8 mouse cellular contexts compared by ENCODE assay signal in genomic region chr13:98317246-98317677, GRCm38 (mm10). TPM values are rescaled to one million over a fixed set of nuclear protein-coding genes. Genes with fewer than 3 reads are reported as not detected.
A peak's percentile ranks its signal among the peaks of the same experiment; 100 is the strongest.
DNase-seq lines count a peak whose midpoint lies in the region; ATAC-seq and TF ChIP-seq lines count a peak whose summit lies in the region.

No protein-coding gene starts in this region.

- peak overlapping the region; percentile 97 for H3K4me3 ChIP-seq in kidney, embryonic 16.5 days (ENCODE audit: low read length)
- H3K4me3 ChIP-seq in cortical plate, adult 2 months (ENCODE audit: insufficient read depth, low read length): peak overlapping the region; percentile 90
- H3K4me3 ChIP-seq in hindbrain, embryonic 15.5 days: peak overlapping the region; percentile 94
- H3K4me3 ChIP-seq in midbrain, embryonic 13.5 days (replicated peaks): peak overlapping the region; percentile 98

- TF ChIP-seq POLR2A in cortical plate, adult 2 months (IDR thresholded peaks at IDR 0.05; ENCODE audit: extremely low read depth, insufficient read depth, low read length): no peak

- H3K27ac ChIP-seq in kidney, embryonic 16.5 days (ENCODE audit: low read length): peak overlapping the region; percentile 93
- peak overlapping the region; percentile 95 for H3K27ac ChIP-seq in cortical plate, adult 2 months (ENCODE audit: insufficient read depth, low read length)
- H3K27ac ChIP-seq in hindbrain, embryonic 15.5 days (replicated peaks): peak overlapping the region; percentile 91
- H3K27ac ChIP-seq in midbrain, embryonic 13.5 days: peak overlapping the region; percentile 90

- peak overlapping the region; percentile 75 for H3K4me2 ChIP-seq in kidney, embryonic 16.5 days (replicated peaks; ENCODE audit: low read depth, low read length)
- H3K4me2 ChIP-seq in hindbrain, embryonic 15.5 days: peak overlapping the region; percentile 77
- H3K4me2 ChIP-seq in midbrain, embryonic 13.5 days (replicated peaks): peak overlapping the region; percentile 75

- peak; percentile 9; the same call in 1 of the 2 replicates for ATAC-seq in kidney, embryonic 16.5 days (ENCODE audit: low FRiP score, low TSS enrichment)
- no peak for ATAC-seq in hindbrain, embryonic 15.5 days (ENCODE audit: low FRiP score, low read depth)
- ATAC-seq in midbrain, embryonic 13.5 days: 0 out of 2 replicates have a peak, but pooled peaks have one; percentile 5

- 2% methylated on average over 16 of the region's 16 CpGs for WGBS in kidney, embryonic 16.5 days
- 2% methylated on average over 16 of the region's 16 CpGs for WGBS in hindbrain, embryonic 15.5 days
- WGBS in midbrain, embryonic 13.5 days: 2% methylated on average over 16 of the region's 16 CpGs

- H3K4me1 ChIP-seq in kidney, embryonic 16.5 days (ENCODE audit: insufficient read depth, low read length): peaks cover 15% of the 10 kb centered on the region
- H3K4me1 ChIP-seq in cortical plate, adult 2 months (ENCODE audit: control insufficient read depth, insufficient read depth, low read length): peaks cover 4% of the 10 kb centered on the region; the same call in 1 of the 2 replicates
- H3K4me1 ChIP-seq in hindbrain, embryonic 15.5 days (replicated peaks): peaks cover 20% of the 10 kb centered on the region
- peaks cover 27% of the 10 kb centered on the region for H3K4me1 ChIP-seq in midbrain, embryonic 13.5 days (replicated peaks)

- no peaks in the 10 kb centered on the region for H3K27me3 ChIP-seq in kidney, embryonic 16.5 days (ENCODE audit: insufficient read depth, low read length)
- no peaks in the 10 kb centered on the region for H3K27me3 ChIP-seq in hindbrain, embryonic 15.5 days
- H3K27me3 ChIP-seq in midbrain, embryonic 13.5 days: no peaks in the 10 kb centered on the region

- H3K9me3 ChIP-seq in kidney, embryonic 16.5 days (ENCODE audit: low read length): no peaks in the 10 kb centered on the region
- no peaks in the 10 kb centered on the region for H3K9me3 ChIP-seq in hindbrain, embryonic 15.5 days
- no peaks in the 10 kb centered on the region for H3K9me3 ChIP-seq in midbrain, embryonic 13.5 days

- peak overlapping the region; percentile 99 for H3K9ac ChIP-seq in kidney, embryonic 16.5 days (replicated peaks; ENCODE audit: low read length)
- H3K9ac ChIP-seq in hindbrain, embryonic 15.5 days: peak overlapping the region; percentile 94
- peak overlapping the region; percentile 97 for H3K9ac ChIP-seq in midbrain, embryonic 13.5 days (replicated peaks)

- TF ChIP-seq CTCF in cortical plate, adult 2 months (IDR thresholded peaks at IDR 0.05; ENCODE audit: extremely low read depth, insufficient read depth, low read length): no peak

- peaks cover 11% of the 10 kb centered on the region for H3K36me3 ChIP-seq in kidney, embryonic 16.5 days (ENCODE audit: insufficient read depth, low read length)
- H3K36me3 ChIP-seq in hindbrain, embryonic 15.5 days: peaks cover 18% of the 10 kb centered on the region
- H3K36me3 ChIP-seq in midbrain, embryonic 13.5 days: peaks cover 11% of the 10 kb centered on the region

- DNase-seq in kidney, adult 9 months: no peak
- DNase-seq in retina, postnatal 1 day: no peak
- DNase-seq in adrenal gland, adult 8-10 months: no peak
- DNase-seq in frontal cortex, postnatal 10 days (ENCODE audit: low spot score in 2 of 2): no peak

RNA-seq across cellular contexts. Expression of gene Btf3, which starts 0.5 kb away (rescaled TPM):
- 603 and 613 TPM in 2 replicates for polyA plus RNA-seq in kidney, embryonic 16.5 days (2015; fragmentation: Nextera tagmentation; extraction: Ambion mirVana)
- polyA plus RNA-seq in cortical plate, adult 2 months (2012; rRNA removed): 283 and 307 TPM in 2 replicates
- polyA plus RNA-seq in hindbrain, embryonic 15.5 days (2015; fragmentation: Nextera tagmentation; extraction: Ambion mirVana): 444 and 475 TPM in 2 replicates
- 584 and 625 TPM in 2 replicates for polyA plus RNA-seq in midbrain, embryonic 13.5 days (2015; fragmentation: Nextera tagmentation; extraction: Ambion mirVana)
- 100 to 1,000 TPM; 278 to 323 (median 310) TPM for total RNA-seq in adrenal gland, adult 8-10 months (2022)

RNA-seq across cellular contexts. Expression of gene Foxd1, which starts 36.8 kb away (rescaled TPM):
- 2.5 and 3.1 TPM in 2 replicates for polyA plus RNA-seq in kidney, embryonic 16.5 days (2015; fragmentation: Nextera tagmentation; extraction: Ambion mirVana)
- 0.59 and 1.0 TPM in 2 replicates for polyA plus RNA-seq in cortical plate, adult 2 months (2012; rRNA removed)
- polyA plus RNA-seq in hindbrain, embryonic 15.5 days (2015; fragmentation: Nextera tagmentation; extraction: Ambion mirVana): 1.1 and 1.2 TPM in 2 replicates
- 0.80 and 0.86 TPM in 2 replicates for polyA plus RNA-seq in midbrain, embryonic 13.5 days (2015; fragmentation: Nextera tagmentation; extraction: Ambion mirVana)
- 1 to 10 TPM in 3 of 4 experiments, under 1 TPM in 1; 0.96 to 1.8 (median 1.4) TPM for total RNA-seq in adrenal gland, adult 8-10 months (2022)

RNA-seq across cellular contexts. Expression of gene Gm21976, which starts 37.6 kb away (rescaled TPM):
- polyA plus RNA-seq in kidney, embryonic 16.5 days (2015; fragmentation: Nextera tagmentation; extraction: Ambion mirVana): not detected in 2 replicates
- not detected in 2 replicates for polyA plus RNA-seq in cortical plate, adult 2 months (2012; rRNA removed)
- polyA plus RNA-seq in hindbrain, embryonic 15.5 days (2015; fragmentation: Nextera tagmentation; extraction: Ambion mirVana): not detected in 2 replicates
- not detected in 2 replicates for polyA plus RNA-seq in midbrain, embryonic 13.5 days (2015; fragmentation: Nextera tagmentation; extraction: Ambion mirVana)
- not detected for total RNA-seq in adrenal gland, adult 8-10 months (2022)

RNA-seq across cellular contexts. Expression of gene Ankra2, which starts 54.4 kb away (rescaled TPM):
- polyA plus RNA-seq in kidney, embryonic 16.5 days (2015; fragmentation: Nextera tagmentation; extraction: Ambion mirVana): 15.0 and 15.7 TPM in 2 replicates
- 50.5 and 51.9 TPM in 2 replicates for polyA plus RNA-seq in cortical plate, adult 2 months (2012; rRNA removed)
- 68.4 and 69.2 TPM in 2 replicates for polyA plus RNA-seq in hindbrain, embryonic 15.5 days (2015; fragmentation: Nextera tagmentation; extraction: Ambion mirVana)
- polyA plus RNA-seq in midbrain, embryonic 13.5 days (2015; fragmentation: Nextera tagmentation; extraction: Ambion mirVana): 55.4 and 58.9 TPM in 2 replicates
- total RNA-seq in adrenal gland, adult 8-10 months (2022): 10 to 100 TPM; 24.0 to 34.5 (median 28.7) TPM

RNA-seq across cellular contexts. Expression of gene Utp15, which starts 54.4 kb away (rescaled TPM):
- polyA plus RNA-seq in kidney, embryonic 16.5 days (2015; fragmentation: Nextera tagmentation; extraction: Ambion mirVana): 36.8 and 38.4 TPM in 2 replicates
- 20.1 and 22.6 TPM in 2 replicates for polyA plus RNA-seq in cortical plate, adult 2 months (2012; rRNA removed)
- polyA plus RNA-seq in hindbrain, embryonic 15.5 days (2015; fragmentation: Nextera tagmentation; extraction: Ambion mirVana): 28.6 and 29.8 TPM in 2 replicates
- polyA plus RNA-seq in midbrain, embryonic 13.5 days (2015; fragmentation: Nextera tagmentation; extraction: Ambion mirVana): 31.8 and 32.5 TPM in 2 replicates
- total RNA-seq in adrenal gland, adult 8-10 months (2022): 10 to 100 TPM; 19.8 to 24.6 (median 22.1) TPM
